Mouse (Mus musculus) midbrain, embryonic 16.5 days (tissue): ENCODE data around the gene Pik3ip1. TPM values are rescaled to one million over a fixed set of nuclear protein-coding genes. Genes with fewer than 3 reads are reported as not detected.

ENCODE experiments used
- ATAC-seq: fragments of 200-750 bp; cut with Nextera tagmentation; 2 replicates; pipeline ENCODE4 v1.8.0; 2017; ENCODE audit warnings: moderate TSS enrichment
- H3K27ac ChIP-seq: fragments of 300-500 bp; sonication (generic); 2 replicates; pipeline ENCODE4 v1.5.1; 2014; ENCODE audit warnings: mild to moderate bottlenecking, low read length, mixed read lengths
- H3K27me3 ChIP-seq: fragments of 300-500 bp; sonication (generic); 2 replicates; pipeline ENCODE4 v1.6.1; 2014; ENCODE audit warnings: low read depth, low read length, mixed read lengths; ENCODE audit not compliant: control insufficient read depth, insufficient read depth
- H3K36me3 ChIP-seq: fragments of 300-500 bp; sonication (generic); 2 replicates; pipeline ENCODE4 v1.6.1; 2014; ENCODE audit warnings: mild to moderate bottlenecking, low read length, moderate library complexity, mixed read lengths; ENCODE audit not compliant: control insufficient read depth, insufficient read depth
- H3K4me1 ChIP-seq: fragments of 300-500 bp; sonication (generic); 2 replicates; pipeline ENCODE4 v1.6.1; 2014; ENCODE audit warnings: mild to moderate bottlenecking, low read length, mixed read lengths; ENCODE audit not compliant: control insufficient read depth, insufficient read depth
- H3K4me2 ChIP-seq: fragments of 300-500 bp; sonication (generic); 2 replicates; pipeline ENCODE4 v1.6.1; 2014; ENCODE audit warnings: mild to moderate bottlenecking, low read length, mixed read lengths
- H3K4me3 ChIP-seq: fragments of 300-500 bp; sonication (generic); 2 replicates; pipeline ENCODE4 v1.5.1; 2014; ENCODE audit warnings: low read depth, mild to moderate bottlenecking, low read length, moderate library complexity, mixed read lengths
- H3K9ac ChIP-seq: fragments of 300-500 bp; sonication (generic); 2 replicates; pipeline ENCODE4 v1.6.1; 2014; ENCODE audit warnings: low read depth, low read length, mixed read lengths
- H3K9me3 ChIP-seq: fragments of 300-500 bp; sonication (generic); replicated peaks from 2 replicates; pipeline ENCODE4 v1.6.1; 2014; ENCODE audit warnings: mild to moderate bottlenecking, low read length, mixed read lengths; ENCODE audit not compliant: control insufficient read depth, poor library complexity, severe bottlenecking
- WGBS: fragments of 180-500 bp; shearing (Covaris S2); extraction: QIAGEN DNeasy Blood & Tissue Kit; methylation state at CpG from one replicate; pipeline ENCODE4 v1.1.7; 2014; 5-methylcytosine and 5-hydroxymethylcytosine counted together
- polyA plus RNA-seq: library from polyadenylated mRNA; unstranded; fragments of >200 nt; fragmentation: Nextera tagmentation; extraction: Ambion mirVana; gene quantifications from 2 replicates; pipeline ENCODE4 v1.2.1, GENCODE M21; 2015

The Pik3ip1 gene
- polyA plus RNA-seq, 1 experiment from 2014 or later: 29.5 TPM

- Histone ChIP-seq H3K9ac (peak overlapping the region; percentile 74), H3K4me2 (peak overlapping the region; percentile 99), H3K9me3 (no peaks in the 10 kb centered on the region), H3K36me3 (0 out of 2 replicates have a peak, but pooled peaks cover 2% of the 10 kb centered on the region), H3K27me3 (no peaks in the 10 kb centered on the region), H3K4me3 (peak overlapping the region; percentile 74), H3K4me1 (peaks cover 15% of the 10 kb centered on the region), H3K27ac (peak overlapping the region; percentile 83)
- peak; percentile 98 for ATAC-seq
- WGBS: under 1% methylated on average over 72 of the region's 75 CpGs
Observed at GRCm38 (mm10) chr11:3331756-3332642, 1.8 kb downstream of the Pik3ip1 start.

GRCm38 (mm10) chr11:3333111-3333695, 3.0 kb downstream of the Pik3ip1 start:
- no peaks in the 10 kb centered on the region for H3K9me3 ChIP-seq
- peaks cover 24% of the 10 kb centered on the region for H3K4me1 ChIP-seq
- ATAC-seq: no peak
- no peak overlapping the region for H3K9ac ChIP-seq
- 91% methylated on average over 11 of the region's 11 CpGs for WGBS
- no peak overlapping the region for H3K27ac ChIP-seq
- H3K36me3 ChIP-seq: 0 out of 2 replicates have a peak, but pooled peaks cover 2% of the 10 kb centered on the region
- H3K4me2 ChIP-seq: no peak overlapping the region; the same call in 1 of the 2 replicates
- no peak overlapping the region for H3K4me3 ChIP-seq
- no peaks in the 10 kb centered on the region for H3K27me3 ChIP-seq

GRCm38 (mm10) chr11:3334141-3334710, 4.0 kb downstream of the Pik3ip1 start:
- H3K4me1 ChIP-seq: peaks cover 24% of the 10 kb centered on the region
- 95% methylated on average over 11 of the region's 11 CpGs for whole genome bisulfite sequencing
- H3K9ac ChIP-seq: no peak overlapping the region
- H3K4me3 ChIP-seq: no peak overlapping the region
- H3K9me3 ChIP-seq: no peaks in the 10 kb centered on the region
- H3K27ac ChIP-seq: no peak overlapping the region
- no peak overlapping the region for H3K4me2 ChIP-seq
- H3K36me3 ChIP-seq: 0 out of 2 replicates have a peak, but pooled peaks cover 2% of the 10 kb centered on the region
- no peak for ATAC-seq
- H3K27me3 ChIP-seq: no peaks in the 10 kb centered on the region

- H3K4me2 ChIP-seq: no peak overlapping the region
- H3K27ac ChIP-seq: no peak overlapping the region
- no peak overlapping the region for H3K4me3 ChIP-seq
- H3K27me3 ChIP-seq: no peaks in the 10 kb centered on the region
- H3K9me3 ChIP-seq: no peaks in the 10 kb centered on the region
- 0 out of 2 replicates have a peak, but pooled peaks cover 2% of the 10 kb centered on the region for H3K36me3 ChIP-seq
- H3K4me1 ChIP-seq: peaks cover 24% of the 10 kb centered on the region
- 48% methylated on average over 9 of the region's 9 CpGs for WGBS
- H3K9ac ChIP-seq: no peak overlapping the region
- no peak for ATAC-seq
Observed at GRCm38 (mm10) chr11:3334711-3335316, 4.6 kb downstream of the Pik3ip1 start.

GRCm38 (mm10) chr11:3335651-3336216, 5.5 kb downstream of the Pik3ip1 start:
- ATAC-seq: no peak
- Histone ChIP-seq H3K4me1 (peaks cover 21% of the 10 kb centered on the region), H3K9ac (no peak overlapping the region), H3K9me3 (no peaks in the 10 kb centered on the region), H3K36me3 (0 out of 2 replicates have a peak, but pooled peaks cover 2% of the 10 kb centered on the region), H3K27me3 (no peaks in the 10 kb centered on the region), H3K27ac (no peak overlapping the region), H3K4me3 (no peak overlapping the region), H3K4me2 (no peak overlapping the region)
- WGBS: 53% methylated on average over 11 of the region's 11 CpGs

GRCm38 (mm10) chr11:3336602-3337001, 6.4 kb downstream of the Pik3ip1 start:
- no peak overlapping the region for H3K27ac ChIP-seq
- H3K4me2 ChIP-seq: no peak overlapping the region
- no peak overlapping the region for H3K4me3 ChIP-seq
- no peaks in the 10 kb centered on the region for H3K27me3 ChIP-seq
- ATAC-seq: no peak
- H3K9ac ChIP-seq: no peak overlapping the region
- WGBS: 67% methylated on average over 3 of the region's 3 CpGs
- no peaks in the 10 kb centered on the region for H3K9me3 ChIP-seq
- H3K4me1 ChIP-seq: peaks cover 19% of the 10 kb centered on the region
- peaks cover 5% of the 10 kb centered on the region; the same call in 1 of the 2 replicates for H3K36me3 ChIP-seq

- Histone ChIP-seq H3K9ac (peak overlapping the region; percentile 46; the same call in 1 of the 2 replicates), H3K36me3 (peaks cover 8% of the 10 kb centered on the region), H3K27me3 (no peaks in the 10 kb centered on the region), H3K4me3 (no peak overlapping the region), H3K9me3 (no peaks in the 10 kb centered on the region), H3K27ac (peak overlapping the region; percentile 53), H3K4me2 (peak overlapping the region; percentile 17; the same call in 1 of the 2 replicates), H3K4me1 (peaks cover 18% of the 10 kb centered on the region)
- ATAC-seq: peak; percentile 46
- WGBS: 3% methylated on average over 12 of the region's 12 CpGs
Observed at GRCm38 (mm10) chr11:3337173-3337955, 7.2 kb downstream of the Pik3ip1 start.

GRCm38 (mm10) chr11:3337961-3338360, 7.8 kb downstream of the Pik3ip1 start:
- 44% methylated on average over 5 of the region's 5 CpGs for WGBS
- 0 out of 2 replicates have a peak, but pooled peaks have one; percentile 4 for ATAC-seq

More at GRCm38 (mm10) chr11:3337961-3338360, 7.8 kb downstream of the Pik3ip1 start:
- no peak overlapping the region for H3K4me3 ChIP-seq
- H3K9me3 ChIP-seq: no peaks in the 10 kb centered on the region
- no peak overlapping the region for H3K4me2 ChIP-seq
- H3K27ac ChIP-seq: peak overlapping the region; percentile 53; the same call in 1 of the 2 replicates
- H3K4me1 ChIP-seq: peaks cover 13% of the 10 kb centered on the region
- H3K27me3 ChIP-seq: no peaks in the 10 kb centered on the region
- H3K9ac ChIP-seq: 0 out of 2 replicates have a peak overlapping the region, but pooled peaks have one; percentile 46
- peaks cover 11% of the 10 kb centered on the region for H3K36me3 ChIP-seq
